Mouse (Mus musculus): ENCODE results near the gene Gm8020.
"Not testable (repeated sequence)": the region's sequence is repeated elsewhere in the genome, so short reads cannot be mapped to it uniquely, and the experiment has no call there.

The Gm8020 gene

DNA sequence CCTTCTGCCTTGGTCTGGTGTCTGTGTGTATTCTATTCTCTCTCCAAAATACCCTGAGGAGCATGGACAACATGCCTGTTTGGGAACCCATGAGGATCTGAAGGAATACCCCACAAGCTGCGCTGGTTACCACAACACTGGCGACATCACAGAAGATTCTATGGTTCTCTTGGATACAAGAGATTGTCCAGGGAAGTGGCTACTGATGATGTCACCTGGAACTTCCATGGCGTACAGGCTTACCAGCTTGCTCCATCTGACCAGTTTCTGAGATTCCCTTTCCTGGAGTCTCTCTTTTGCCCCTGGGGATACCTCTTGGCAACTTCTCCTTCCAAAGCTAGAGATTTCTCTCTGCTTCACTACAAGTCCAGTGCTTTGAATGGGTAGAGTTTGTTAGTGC lies at the start of gene Gm8020:
Gm8020 (minus strand) TSS at position 101 of the 400 bp plus-strand sequence.
- DNase-seq (ENCODE audit: low read depth, low spot score): not testable (repeated sequence)

DNA sequence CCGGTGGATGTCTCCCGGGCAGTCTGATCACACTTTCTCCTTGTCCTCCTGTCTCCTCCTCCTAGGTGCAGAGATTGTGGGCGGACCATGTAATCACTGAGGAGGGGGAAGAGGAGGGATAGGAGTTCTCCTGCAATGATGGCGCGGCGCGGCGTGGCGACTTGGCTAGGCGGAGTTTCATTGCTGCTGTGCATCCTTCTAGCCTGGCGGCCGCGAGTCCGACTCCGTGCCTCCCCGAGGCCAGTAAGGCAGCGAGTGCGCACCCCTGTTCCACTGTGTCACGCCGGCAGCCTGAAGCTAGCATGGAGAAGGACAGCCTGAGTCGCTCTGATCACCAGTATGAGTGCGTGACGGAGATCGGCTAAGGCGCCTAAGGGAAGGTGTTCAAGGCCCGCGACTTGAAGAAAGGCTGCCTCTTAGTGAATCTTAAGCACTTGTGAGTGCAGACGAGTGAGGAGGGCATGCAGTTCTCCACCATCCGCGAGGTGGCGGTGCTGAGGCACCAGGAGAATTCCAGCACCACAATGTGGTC lies 41.1 kb upstream of the Gm8020 start:
- not testable (repeated sequence) for DNase-seq (ENCODE audit: low read depth, low spot score)

DNA sequence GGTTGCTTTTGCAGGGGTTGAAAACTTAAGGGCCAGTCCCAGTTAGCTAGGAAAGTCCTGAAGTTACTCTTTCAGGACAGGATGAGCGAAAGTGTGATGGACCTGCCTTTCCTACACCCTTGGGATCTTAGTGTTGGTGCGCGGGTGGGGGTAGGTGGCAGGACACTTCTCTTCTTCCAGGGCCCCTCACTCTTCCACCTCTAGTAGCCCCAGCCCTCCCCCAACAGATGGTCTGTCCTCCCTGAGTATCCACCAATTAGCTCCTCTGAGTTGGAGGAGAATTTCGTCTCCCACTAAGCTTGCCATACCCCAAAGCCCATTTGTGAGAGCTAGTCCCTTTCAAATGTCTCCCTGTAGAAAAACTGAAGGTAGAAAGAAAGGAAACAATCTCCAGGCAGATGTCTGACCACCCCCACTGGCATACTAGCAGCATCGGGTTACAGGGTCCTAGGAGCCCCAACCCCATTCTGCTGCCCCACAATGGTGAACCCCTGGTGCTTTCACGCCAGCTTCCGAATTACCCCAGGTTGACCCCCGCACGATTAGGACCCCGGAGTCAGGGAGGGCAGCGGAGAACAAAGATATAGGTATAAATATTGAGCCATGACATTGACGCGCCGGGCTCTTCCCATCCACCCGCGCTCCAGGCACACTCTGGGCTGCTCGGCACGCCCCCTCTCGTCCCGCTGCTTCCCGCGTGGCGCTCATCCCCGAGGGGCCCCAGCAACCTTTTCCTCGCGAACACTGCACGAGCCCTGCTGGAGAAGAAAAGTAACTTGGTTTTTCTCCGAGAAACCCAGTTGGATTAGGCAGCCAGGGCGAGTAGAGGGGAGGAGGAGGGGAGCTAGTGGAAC lies 40.4 kb upstream of the Gm8020 start:
- DNase-seq (ENCODE audit: low read depth, low spot score): not testable (repeated sequence)

DNA sequence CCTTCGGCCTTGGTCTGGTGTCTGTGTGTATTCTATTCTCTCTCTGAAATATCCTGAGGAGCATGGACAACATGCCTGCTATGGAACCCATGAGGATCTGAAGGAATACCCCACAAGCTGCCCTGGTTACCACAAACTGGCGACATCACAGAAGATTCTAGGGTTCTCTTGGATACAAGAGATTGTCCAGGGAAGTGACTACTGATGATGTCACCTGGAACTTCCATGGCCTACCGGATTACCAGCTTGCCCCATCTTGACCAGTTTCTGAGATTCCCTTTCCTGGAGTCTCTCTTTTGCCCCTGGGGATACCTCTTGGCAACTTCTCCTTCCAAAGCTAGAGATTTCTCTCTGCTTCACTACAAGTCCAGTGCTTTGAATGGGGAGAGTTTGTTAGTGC lies 22.0 kb upstream of the Gm8020 start, which contains the start of gene Gm8024:
Gm8024 (minus strand) TSS at position 101 of the 400 bp plus-strand sequence.
- not testable (repeated sequence) for DNase-seq (ENCODE audit: low read depth, low spot score)

DNA sequence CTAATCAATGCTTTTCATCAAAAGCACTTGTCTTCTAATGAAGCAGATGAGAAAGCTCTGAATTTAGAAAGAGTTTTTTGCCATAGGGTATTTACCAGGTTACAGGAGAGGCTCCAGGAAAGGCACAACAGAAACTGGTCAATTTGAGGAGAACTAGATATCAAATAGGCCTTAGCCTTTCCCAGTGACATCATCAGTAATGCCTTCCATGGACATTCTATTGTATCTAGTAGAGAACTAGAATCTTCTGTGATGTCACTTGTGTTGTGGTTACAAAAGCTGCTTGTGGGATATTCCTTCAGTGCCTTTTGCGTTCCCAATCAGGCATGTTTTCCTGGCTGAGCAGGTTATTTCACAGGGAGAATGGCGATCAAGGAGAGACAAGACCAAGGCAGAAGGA lies 38.6 kb downstream of the Gm8020 start, which contains the start of gene Gm8011:
Gm8011 (plus strand) TSS at position 301 of the 400 bp plus-strand sequence.
- not testable (repeated sequence) for DNase-seq (ENCODE audit: low read depth, low spot score)
